13 mouse cellular contexts compared by ENCODE assay signal in the genomic region with DNA sequence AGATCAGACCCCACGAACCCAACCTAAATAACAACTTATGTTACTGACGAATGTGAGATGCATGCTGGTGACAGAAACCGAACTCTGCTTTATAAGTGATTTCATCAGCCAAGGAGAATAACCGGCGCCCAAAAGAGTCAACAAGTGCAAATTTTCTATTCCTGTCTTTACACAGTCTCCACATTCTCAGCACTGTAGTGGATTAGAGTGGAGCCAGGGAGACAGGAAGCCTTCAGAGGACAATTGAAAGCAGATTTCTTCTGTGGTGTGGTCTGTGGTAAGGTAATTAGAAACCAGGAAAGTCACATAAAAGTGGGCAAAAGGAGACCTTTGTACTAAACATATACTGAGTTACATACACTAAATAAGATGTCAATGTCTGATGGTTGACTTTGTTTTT.
"Had no signal": no experiment of that assay in that cellular context is flagged by ENCODE, and none has a peak within 500 bp of the region (broad histone marks: within the 10 kb centered on the region; RNA-seq: fewer than 3 reads in every experiment).

No protein-coding gene starts in this region.

- H3K4me1 ChIP-seq: liver, embryonic 13.5 days; lung, embryonic 15.5 days; midbrain, embryonic 12.5 days; neural tube, embryonic 13.5 days had no signal

- H3K27me3 ChIP-seq: liver, embryonic 13.5 days; lung, embryonic 15.5 days; neural tube, embryonic 13.5 days had no signal

- DNase-seq: kidney, postnatal 10 days; left cerebral cortex, postnatal 4 days; liver; liver, embryonic 13.5 days; liver, postnatal 0 days; right cerebral cortex, postnatal 14 days; spleen, adult 18-20 months; thymus, adult 18-20 months; thymus, postnatal 25 days had no signal

- H3K4me2 ChIP-seq: liver, embryonic 13.5 days; lung, embryonic 15.5 days; midbrain, embryonic 12.5 days; neural tube, embryonic 13.5 days had no signal

- H3K36me3 ChIP-seq: liver, embryonic 13.5 days; lung, embryonic 15.5 days; midbrain, embryonic 12.5 days; neural tube, embryonic 13.5 days had no signal

- ATAC-seq: liver, postnatal 0 days; midbrain, embryonic 16.5 days had no signal

- H3K9me3 ChIP-seq: liver, embryonic 13.5 days; lung, embryonic 15.5 days; midbrain, embryonic 12.5 days; neural tube, embryonic 13.5 days had no signal

- H3K4me3 ChIP-seq: liver, embryonic 13.5 days; lung, embryonic 15.5 days; midbrain, embryonic 12.5 days; neural tube, embryonic 13.5 days had no signal

- H3K9ac ChIP-seq: liver, embryonic 13.5 days; liver, postnatal 0 days; lung, embryonic 15.5 days; midbrain, embryonic 12.5 days; neural tube, embryonic 13.5 days had no signal

- H3K27ac ChIP-seq: liver, embryonic 13.5 days; lung, embryonic 15.5 days; midbrain, embryonic 12.5 days; neural tube, embryonic 13.5 days had no signal
